Mouse (Mus musculus) ES-E14 (cell line): Measurements from ENCODE around the gene Hmgb2. TPM values are rescaled to one million over a fixed set of nuclear protein-coding genes. Genes with fewer than 3 reads are reported as not detected.
A peak's percentile ranks its signal among the peaks of the same experiment; 100 is the strongest.
"Not testable (repeated sequence)": the region's sequence is repeated elsewhere in the genome, so short reads cannot be mapped to it uniquely, and the experiment has no call there.

Experiments
- DNase-seq: peaks from one replicate; pipeline ENCODE4 v3.0.0-alpha.2; 2013; ENCODE audit warnings: low read depth, low spot score
- H3K27ac ChIP-seq: 2 replicates; pipeline ENCODE4 v1.5.1; 2012; ENCODE audit warnings: low read depth, mild to moderate bottlenecking, low read length, moderate library complexity, mixed read lengths; ENCODE audit not compliant: poor library complexity, insufficient read depth, severe bottlenecking
- H3K36me3 ChIP-seq: 2 replicates; pipeline ENCODE4 v1.6.1; 2012; ENCODE audit warnings: mild to moderate bottlenecking, low read length, moderate library complexity, mixed read lengths; ENCODE audit not compliant: control insufficient read depth, poor library complexity, insufficient read depth, severe bottlenecking
- H3K4me1 ChIP-seq, 2 experiments: fragments of 150-350 bp in 1 of 2; sonication (generic) in 1 of 2; 2 replicates each; pipeline ENCODE4 v1.6.1; 2012; ENCODE audit warnings: low read length in 2 of 2, mild to moderate bottlenecking in 1 of 2, mixed read lengths in 1 of 2; ENCODE audit not compliant: control insufficient read depth in 2 of 2, insufficient read depth in 2 of 2, poor library complexity in 1 of 2
- H3K4me3 ChIP-seq, 2 experiments: fragments of 150-350 bp in 1 of 2; sonication (generic) in 1 of 2; 2 replicates each; pipeline ENCODE4 v1.5.1; 2012; ENCODE audit warnings: low read length in 2 of 2, low read depth in 1 of 2, mild to moderate bottlenecking in 1 of 2, mixed read lengths in 1 of 2; ENCODE audit not compliant: insufficient read depth in 1 of 2, poor library complexity in 1 of 2, severe bottlenecking in 1 of 2
- H3K9ac ChIP-seq: 2 replicates; pipeline ENCODE4 v1.6.1; 2012; ENCODE audit warnings: low read depth, mild to moderate bottlenecking, low read length, mixed read lengths; ENCODE audit not compliant: poor library complexity, insufficient read depth, severe bottlenecking
- H3K9me3 ChIP-seq: fragments of 150-350 bp; sonication (generic); 2 replicates; pipeline ENCODE4 v1.6.1; 2012; ENCODE audit warnings: low read depth, mild to moderate bottlenecking, low read length; ENCODE audit not compliant: control insufficient read depth, insufficient read depth
- CHD2 ChIP-seq: IDR thresholded peaks from 2 replicates; pipeline ENCODE4 v1.6.1; 2014; ENCODE audit warnings: mild to moderate bottlenecking, low read depth, low read length, inconsistent platforms
- HCFC1 ChIP-seq: IDR thresholded peaks from 2 replicates; pipeline ENCODE4 v1.6.1; 2012; ENCODE audit warnings: low read length, inconsistent platforms, borderline replicate concordance; ENCODE audit not compliant: insufficient read depth
- MAFK ChIP-seq: IDR thresholded peaks from 2 replicates; pipeline ENCODE4 v1.6.1; 2014; ENCODE audit warnings: mild to moderate bottlenecking, low read depth, low read length, inconsistent platforms; ENCODE audit not compliant: insufficient read depth
- ZC3H11A ChIP-seq: IDR thresholded peaks from 2 replicates; pipeline ENCODE4 v1.6.1; 2012; ENCODE audit warnings: low read depth, mild to moderate bottlenecking, inconsistent platforms, low read length, borderline replicate concordance
- ZNF384 ChIP-seq: IDR thresholded peaks from 2 replicates; pipeline ENCODE4 v1.6.1; 2012; ENCODE audit warnings: low read depth, low read length, inconsistent platforms
- in situ Hi-C, 2 experiments: fragments of 600-800 bp; cut with MboI; formaldehyde crosslinking; loops; one replicate each; pipeline ENCODE4 v1.15.1; 2025; ENCODE audit warnings: low sequenced_read_pairs in 2 of 2, inconsistent platforms in 1 of 2; ENCODE audit not compliant: unreplicated experiment in 2 of 2
- total RNA-seq: library from RNA; depleted of rRNA; stranded (reverse); fragments of 300-350 nt; gene quantifications from 2 replicates; pipeline ENCODE4 v1.2.3, GENCODE M21; 2012

The Hmgb2 gene
- total RNA-seq, 1 experiment, result 190 TPM

GRCm38 (mm10) chr8:57503641-57504040 lies 8.1 kb upstream of the Hmgb2 start:
- peak; percentile 70 for DNase-seq
- no peak overlapping the region for H3K27ac ChIP-seq
- in situ Hi-C loops, result no loop called here
- H3K9ac ChIP-seq, result peak overlapping the region; percentile 67; the same call in 1 of the 2 replicates
- TF ChIP-seq ZC3H11A (0 out of 2 replicates have a peak, but pooled peaks have one; percentile 7), CHD2 (no peak)
- H3K36me3 ChIP-seq, result peaks cover 7% of the 10 kb centered on the region
- no peaks in the 10 kb centered on the region for H3K9me3 ChIP-seq
- H3K4me3 ChIP-seq, result peak overlapping the region in 1 of 2 experiments; percentile 12; a peak in 1 of 4 replicates
- H3K4me1 ChIP-seq, result peaks cover 4 to 11% of the 10 kb centered on the region in 2 experiments; a peak in 3 of 4 replicates

GRCm38 (mm10) chr8:57505500-57505899 lies 6.2 kb upstream of the Hmgb2 start:
- H3K4me1 ChIP-seq, result peaks cover 7 to 11% of the 10 kb centered on the region in 2 experiments; a peak in 3 of 4 replicates
- H3K4me3 ChIP-seq, H3K27ac ChIP-seq, H3K9me3 ChIP-seq, in situ Hi-C loops, DNase-seq, H3K36me3 ChIP-seq, H3K9ac ChIP-seq: not testable (repeated sequence)

GRCm38 (mm10) chr8:57507556-57508063 lies 4.1 kb upstream of the Hmgb2 start:
- H3K4me3 ChIP-seq, result no peak overlapping the region
- peaks cover 7% of the 10 kb centered on the region for H3K36me3 ChIP-seq
- peaks cover 7 to 9% of the 10 kb centered on the region in 2 experiments; a peak in 3 of 4 replicates for H3K4me1 ChIP-seq
- no peak for TF ChIP-seq HCFC1
- no peak for TF ChIP-seq MAFK
- TF ChIP-seq ZC3H11A, result no peak
- no peak for TF ChIP-seq CHD2
- TF ChIP-seq ZNF384, result no peak
- in situ Hi-C loops, result no loop called here
- no peak overlapping the region for H3K27ac ChIP-seq
- no peak overlapping the region for H3K9ac ChIP-seq
- DNase-seq, result no peak
- H3K9me3 ChIP-seq, result no peaks in the 10 kb centered on the region

GRCm38 (mm10) chr8:57508657-57509056 lies 3.0 kb upstream of the Hmgb2 start:
- H3K36me3 ChIP-seq, result peaks cover 13% of the 10 kb centered on the region
- TF ChIP-seq CHD2 (no peak), ZC3H11A (no peak), MAFK (no peak), HCFC1 (no peak), ZNF384 (no peak)
- H3K27ac ChIP-seq, result no peak overlapping the region
- H3K4me1 ChIP-seq, result peaks cover 7 to 9% of the 10 kb centered on the region in 2 experiments; a peak in 3 of 4 replicates
- H3K9me3 ChIP-seq, result no peaks in the 10 kb centered on the region
- H3K4me3 ChIP-seq, result no peak overlapping the region
- H3K9ac ChIP-seq, result no peak overlapping the region
- no peak for DNase-seq
- in situ Hi-C loops, result no loop called here

GRCm38 (mm10) chr8:57510791-57511315 lies 854 bp upstream of the Hmgb2 start:
- DNase-seq, result no peak
- in situ Hi-C loops, result no loop called here
- Histone ChIP-seq H3K9ac (peak overlapping the region; percentile 99), H3K4me1 (peaks cover 2 to 7% of the 10 kb centered on the region in 2 experiments; a peak in 2 of 4 replicates), H3K36me3 (peaks cover 17% of the 10 kb centered on the region), H3K27ac (peak overlapping the region; percentile 95), H3K4me3 (peak overlapping the region; percentile 95 to 96), H3K9me3 (no peaks in the 10 kb centered on the region)
- no peak for TF ChIP-seq CHD2
